Mouse (Mus musculus): ENCODE results near the gene Slc25a21. TPM values are rescaled to one million over a fixed set of nuclear protein-coding genes. Genes with fewer than 3 reads are reported as not detected.

The Slc25a21 gene
- polyA plus RNA-seq, 1 experiment from 2014 or later = 12.6 TPM

DNA sequence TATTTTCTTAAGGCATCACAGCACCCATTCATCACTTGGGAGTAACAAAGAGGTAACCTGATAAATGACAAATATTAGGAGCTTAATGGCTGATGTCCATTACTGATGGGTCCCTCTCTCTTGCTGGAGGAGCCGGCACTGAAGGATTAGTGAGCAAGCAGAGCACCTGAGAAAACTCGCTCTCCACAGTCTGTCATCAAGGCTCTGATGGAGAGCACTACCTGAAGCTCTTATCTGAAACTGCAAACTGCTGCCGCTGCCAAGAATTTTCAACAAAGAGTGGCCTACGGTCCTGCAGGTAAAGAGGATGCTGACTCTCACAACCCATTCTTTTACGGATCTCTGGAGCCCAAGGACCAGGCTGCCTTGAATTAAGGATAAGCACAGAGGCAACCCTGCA, 372.6 kb downstream of the Slc25a21 start:
- Histone ChIP-seq H3K4me2 (ENCODE audit: low read depth, low read length) (no peak overlapping the region), H3K9ac (replicated peaks) (no peak overlapping the region), H3K27ac (ENCODE audit: low read depth) (no peak overlapping the region), H3K9me3 (ENCODE audit: low read length) (no peaks in the 10 kb centered on the region), H3K36me3 (replicated peaks; ENCODE audit: insufficient read depth, low read length) (no peaks in the 10 kb centered on the region), H3K4me1 (ENCODE audit: insufficient read depth) (no peaks in the 10 kb centered on the region), H3K27me3 (ENCODE audit: insufficient read depth, low read length) (no peaks in the 10 kb centered on the region), H3K4me3 (ENCODE audit: low read depth, low read length) (no peak overlapping the region)
- 59% methylated on average over 5 of the region's 5 CpGs for WGBS (ENCODE audit: insufficient replicate concordance)
- DNase-seq (no peak), ATAC-seq (no peak)
- TF ChIP-seq CTCF (IDR thresholded peaks at IDR 0.05; ENCODE audit: low read depth) (no peak), EP300 (IDR thresholded peaks at IDR 0.05; ENCODE audit: low read depth) (no peak)

DNA sequence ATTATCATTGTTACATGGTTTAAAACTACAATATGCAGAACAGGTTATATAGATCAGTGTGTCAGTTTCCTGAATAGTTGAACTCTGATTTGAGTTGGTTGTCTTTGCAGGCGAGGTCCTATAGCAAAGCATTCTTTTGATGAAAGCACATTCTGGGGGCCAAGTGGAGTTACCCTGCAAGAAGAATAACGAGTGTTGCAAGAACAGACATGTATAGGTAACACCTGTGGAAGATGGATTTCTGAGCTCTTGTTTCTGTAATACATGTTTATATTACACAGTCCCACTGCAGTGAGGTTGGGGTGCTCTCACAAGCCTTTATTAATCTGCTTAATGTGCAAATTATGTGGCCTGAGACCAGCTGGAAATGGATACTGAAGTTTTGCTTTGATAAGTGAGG, 375.1 kb downstream of the Slc25a21 start:
- TF ChIP-seq EP300 (IDR thresholded peaks at IDR 0.05; ENCODE audit: low read depth) (no peak), CTCF (IDR thresholded peaks at IDR 0.05; ENCODE audit: low read depth) (no peak)
- 68% methylated on average over 2 of the region's 2 CpGs for WGBS (ENCODE audit: insufficient replicate concordance)
- ATAC-seq = no peak

DNA sequence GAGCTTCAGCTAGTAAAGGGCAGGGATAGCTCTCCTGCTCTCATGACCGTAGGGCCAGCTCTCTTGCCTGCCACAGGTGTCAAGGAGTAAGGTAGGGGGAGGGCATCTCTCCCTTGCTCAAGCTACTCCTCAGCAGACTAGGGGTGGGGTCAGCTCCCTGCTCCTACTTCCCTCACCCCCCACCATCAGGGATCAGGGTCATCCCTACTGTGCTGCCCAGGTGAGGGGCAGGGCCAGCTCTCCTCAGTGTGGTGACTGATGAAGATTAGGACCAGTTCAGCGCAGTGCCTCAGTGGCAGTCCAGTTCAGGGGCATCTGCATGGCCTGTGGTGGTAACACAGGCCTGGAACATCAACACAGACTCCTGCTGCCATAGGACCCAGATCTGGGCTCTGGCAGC, 376.7 kb downstream of the Slc25a21 start:
- no peak overlapping the region for H3K4me3 ChIP-seq (ENCODE audit: low read depth, low read length)
- TF ChIP-seq EP300 (IDR thresholded peaks at IDR 0.05; ENCODE audit: low read depth) (no peak), CTCF (IDR thresholded peaks at IDR 0.05; ENCODE audit: low read depth) (no peak)
- no peak overlapping the region for H3K27ac ChIP-seq (ENCODE audit: low read depth)
- no peak overlapping the region for H3K9ac ChIP-seq (replicated peaks)
- ATAC-seq (no peak), DNase-seq (no peak)
- H3K9me3 ChIP-seq (ENCODE audit: low read length) = no peaks in the 10 kb centered on the region
- no peak overlapping the region for H3K4me2 ChIP-seq (ENCODE audit: low read depth, low read length)
- H3K4me1 ChIP-seq (ENCODE audit: insufficient read depth) = no peaks in the 10 kb centered on the region
- no peaks in the 10 kb centered on the region for H3K36me3 ChIP-seq (replicated peaks; ENCODE audit: insufficient read depth, low read length)
- 72% methylated on average over 2 of the region's 2 CpGs for WGBS (ENCODE audit: insufficient replicate concordance)
- no peaks in the 10 kb centered on the region for H3K27me3 ChIP-seq (ENCODE audit: insufficient read depth, low read length)

More for the DNA sequence above, 375.1 kb downstream of the Slc25a21 start:
- no peak overlapping the region for H3K4me3 ChIP-seq (ENCODE audit: low read depth, low read length)
- H3K4me1 ChIP-seq (ENCODE audit: insufficient read depth) = no peaks in the 10 kb centered on the region
- H3K9ac ChIP-seq (replicated peaks) = no peak overlapping the region
- H3K9me3 ChIP-seq (ENCODE audit: low read length) = no peaks in the 10 kb centered on the region
- no peak overlapping the region for H3K4me2 ChIP-seq (ENCODE audit: low read depth, low read length)
- H3K27me3 ChIP-seq (ENCODE audit: insufficient read depth, low read length) = no peaks in the 10 kb centered on the region
- H3K27ac ChIP-seq (ENCODE audit: low read depth) = no peak overlapping the region
- H3K36me3 ChIP-seq (replicated peaks; ENCODE audit: insufficient read depth, low read length) = no peaks in the 10 kb centered on the region
- DNase-seq = no peak

- H3K27ac ChIP-seq (ENCODE audit: low read depth) = no peak overlapping the region
- ATAC-seq = no peak
- H3K4me2 ChIP-seq (ENCODE audit: low read depth, low read length) = no peak overlapping the region
- no peaks in the 10 kb centered on the region for H3K4me1 ChIP-seq (ENCODE audit: insufficient read depth)
- no peaks in the 10 kb centered on the region for H3K36me3 ChIP-seq (replicated peaks; ENCODE audit: insufficient read depth, low read length)
- H3K9me3 ChIP-seq (ENCODE audit: low read length) = no peaks in the 10 kb centered on the region
- no peak for DNase-seq
- TF ChIP-seq EP300 (IDR thresholded peaks at IDR 0.05; ENCODE audit: low read depth) (no peak), CTCF (IDR thresholded peaks at IDR 0.05; ENCODE audit: low read depth) (no peak)
- no peak overlapping the region for H3K9ac ChIP-seq (replicated peaks)
- WGBS (ENCODE audit: insufficient replicate concordance) = 65% methylated on average over 2 of the region's 2 CpGs
- no peaks in the 10 kb centered on the region for H3K27me3 ChIP-seq (ENCODE audit: insufficient read depth, low read length)
- no peak overlapping the region for H3K4me3 ChIP-seq (ENCODE audit: low read depth, low read length)
These were observed 389.8 kb downstream of the Slc25a21 start for GRCm38 (mm10) chr12:56807483-56807882.

DNA sequence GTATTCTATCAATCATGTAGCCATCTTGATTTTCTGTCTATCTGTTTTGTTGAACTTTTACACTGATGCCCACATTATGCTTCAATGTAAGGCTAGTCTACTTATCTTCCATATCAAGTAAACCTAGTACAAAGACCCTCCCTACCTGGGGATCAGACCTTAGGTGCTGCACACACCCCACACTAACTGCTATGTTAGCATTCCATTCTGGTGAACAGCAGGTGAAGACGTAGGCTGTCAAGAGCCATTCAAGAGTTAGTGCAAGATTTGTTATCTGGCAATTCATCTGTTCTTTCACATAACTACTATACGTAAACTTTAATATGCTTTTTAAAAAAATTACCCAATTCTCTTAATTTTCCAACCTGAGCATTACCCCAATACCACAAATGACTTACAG, 390.2 kb downstream of the Slc25a21 start:
- H3K9me3 ChIP-seq (ENCODE audit: low read length) = no peaks in the 10 kb centered on the region
- H3K4me3 ChIP-seq (ENCODE audit: low read depth, low read length) = no peak overlapping the region
- no peak overlapping the region for H3K27ac ChIP-seq (ENCODE audit: low read depth)
- H3K36me3 ChIP-seq (replicated peaks; ENCODE audit: insufficient read depth, low read length) = no peaks in the 10 kb centered on the region
- TF ChIP-seq CTCF (IDR thresholded peaks at IDR 0.05; ENCODE audit: low read depth) = no peak
- no peak for TF ChIP-seq EP300 (IDR thresholded peaks at IDR 0.05; ENCODE audit: low read depth)
- ATAC-seq (no peak), DNase-seq (no peak)
- no peak overlapping the region for H3K9ac ChIP-seq (replicated peaks)
- H3K27me3 ChIP-seq (ENCODE audit: insufficient read depth, low read length) = no peaks in the 10 kb centered on the region
- H3K4me2 ChIP-seq (ENCODE audit: low read depth, low read length) = no peak overlapping the region
- no peaks in the 10 kb centered on the region for H3K4me1 ChIP-seq (ENCODE audit: insufficient read depth)
- 89% methylated on average over 2 of the region's 2 CpGs for WGBS (ENCODE audit: insufficient replicate concordance)

DNA sequence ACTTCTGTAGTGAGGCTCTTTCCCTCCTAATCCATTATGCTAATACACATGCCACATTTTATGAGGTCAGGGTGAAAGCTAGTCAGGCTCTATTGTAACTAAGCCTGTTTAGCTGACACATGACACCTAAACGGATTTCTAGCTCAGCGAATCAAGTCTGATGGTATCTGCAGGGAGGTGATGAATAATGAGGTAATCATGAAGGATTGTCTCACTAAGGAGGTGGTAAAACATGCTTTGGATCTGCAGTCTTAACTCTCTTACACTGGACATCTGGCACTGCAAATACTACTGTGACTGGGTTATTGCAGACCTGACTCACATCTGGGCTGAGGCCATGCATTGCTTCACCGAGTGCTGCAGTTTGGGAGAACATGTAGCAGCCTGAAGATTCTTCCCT, 392.8 kb downstream of the Slc25a21 start:
- no peak for DNase-seq
- ATAC-seq = no peak
- H3K9ac ChIP-seq (replicated peaks) = no peak overlapping the region
- no peaks in the 10 kb centered on the region for H3K27me3 ChIP-seq (ENCODE audit: insufficient read depth, low read length)
- H3K4me3 ChIP-seq (ENCODE audit: low read depth, low read length) = no peak overlapping the region
- H3K36me3 ChIP-seq (replicated peaks; ENCODE audit: insufficient read depth, low read length) = no peaks in the 10 kb centered on the region
- WGBS (ENCODE audit: insufficient replicate concordance) = 64% methylated on average over 3 of the region's 3 CpGs
- H3K4me2 ChIP-seq (ENCODE audit: low read depth, low read length) = no peak overlapping the region
- no peak for TF ChIP-seq CTCF (IDR thresholded peaks at IDR 0.05; ENCODE audit: low read depth)
- no peak for TF ChIP-seq EP300 (IDR thresholded peaks at IDR 0.05; ENCODE audit: low read depth)
- no peak overlapping the region for H3K27ac ChIP-seq (ENCODE audit: low read depth)
- H3K4me1 ChIP-seq (ENCODE audit: insufficient read depth) = no peaks in the 10 kb centered on the region
- H3K9me3 ChIP-seq (ENCODE audit: low read length) = no peaks in the 10 kb centered on the region

Measured in liver, postnatal 0 days (tissue).